Mouse (Mus musculus) left cerebral cortex, postnatal 14 days (tissue): ENCODE data around the gene Apol10a. TPM values are rescaled to one million over a fixed set of nuclear protein-coding genes. Genes with fewer than 3 reads are reported as not detected.
A peak's percentile ranks its signal among the peaks of the same experiment; 100 is the strongest.
"Not testable (repeated sequence)": the region's sequence is repeated elsewhere in the genome, so short reads cannot be mapped to it uniquely, and the experiment has no call there.

Experiments
- DNase-seq, 2 experiments: peaks; one replicate each; pipeline ENCODE4 v3.0.0; 2021 to 2022; ENCODE audit warnings: low spot score in 2 of 2, mixed read lengths in 1 of 2
- intact Hi-C: fragments of 180-260 bp; cut with DNase I; formaldehyde crosslinking; loops from one replicate; pipeline ENCODE4 v1.15.1; 2025
- long read RNA-seq, 2 experiments: library from polyadenylated mRNA; stranded (forward); transcript quantifications; one replicate each; pipeline ENCODE4 v2.0.0; 2021
- total RNA-seq, 2 experiments: library from RNA; stranded (reverse); gene quantifications; 2 replicates each; pipeline ENCODE4 v1.2.3; 2021

The Apol10a gene
- total RNA-seq: not detected
- long read RNA-seq, experiment 1: 0 reads
- long read RNA-seq, experiment 2: 0 reads

DNA sequence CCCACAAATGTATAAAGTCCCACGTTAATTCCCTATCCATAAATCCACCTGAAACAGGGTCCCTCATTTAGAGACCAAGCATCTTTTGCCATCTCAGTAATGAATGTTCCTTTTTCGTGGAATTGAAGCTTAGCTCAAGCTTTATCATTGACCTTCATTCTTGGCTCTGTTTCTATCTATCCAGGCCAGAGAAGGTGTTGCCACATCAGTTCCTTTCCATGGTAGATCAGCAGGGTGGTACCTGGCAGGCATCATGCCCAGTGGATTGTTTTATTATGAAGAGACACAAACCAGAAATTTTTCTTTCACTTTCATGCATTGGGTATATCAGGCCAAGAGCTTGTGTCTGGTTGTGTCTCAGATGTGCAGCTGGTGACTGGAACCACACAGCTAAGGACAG lies at the start of gene Apol10a:
TSS of gene Apol10a (plus strand) at position 355 of the 400 bp plus-strand sequence.
- DNase-seq, intact Hi-C loops: not testable (repeated sequence)

- intact Hi-C loops: loop anchor here (5.0 kb wide), 1 partner anchor 288 kb away; no protein-coding TSS in a partner anchor
- DNase-seq: not testable (repeated sequence)
Observed at GRCm38 (mm10) chr15:77428690-77429448, 48.0 kb upstream of the Apol10a start.

- intact Hi-C loops: not testable (repeated sequence)
- peak; percentile 64 to 89 for DNase-seq
Observed at GRCm38 (mm10) chr15:77444746-77445145, 32.1 kb upstream of the Apol10a start.

DNA sequence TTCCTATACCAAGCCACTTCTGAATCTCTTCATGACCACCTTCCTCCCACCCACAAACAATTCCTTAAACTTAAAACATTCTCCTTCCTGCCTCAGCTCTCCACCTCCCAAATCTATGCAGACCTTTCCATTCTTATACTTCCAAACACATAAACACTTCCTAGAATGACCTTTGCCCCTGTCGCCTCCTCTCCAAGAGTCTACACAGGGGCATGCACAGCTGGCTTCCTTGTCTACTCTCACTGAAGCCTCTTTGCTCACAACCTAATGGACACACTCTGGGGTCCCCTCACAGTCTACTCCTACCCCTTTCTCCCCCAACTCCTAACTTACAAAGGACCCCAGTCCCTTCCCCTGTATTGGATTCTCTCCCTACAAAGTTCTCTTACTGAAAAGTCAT lies 31.2 kb upstream of the Apol10a start:
- not testable (repeated sequence) for DNase-seq

GRCm38 (mm10) chr15:77447392-77447791 lies 29.5 kb upstream of the Apol10a start, which contains the start of gene Apol7b:
Apol7b (minus strand) TSS chr15:77447492.
- DNase-seq, intact Hi-C loops: not testable (repeated sequence)

More for the DNA sequence above, 31.2 kb upstream of the Apol10a start:
- intact Hi-C loops: not testable (repeated sequence)

DNA sequence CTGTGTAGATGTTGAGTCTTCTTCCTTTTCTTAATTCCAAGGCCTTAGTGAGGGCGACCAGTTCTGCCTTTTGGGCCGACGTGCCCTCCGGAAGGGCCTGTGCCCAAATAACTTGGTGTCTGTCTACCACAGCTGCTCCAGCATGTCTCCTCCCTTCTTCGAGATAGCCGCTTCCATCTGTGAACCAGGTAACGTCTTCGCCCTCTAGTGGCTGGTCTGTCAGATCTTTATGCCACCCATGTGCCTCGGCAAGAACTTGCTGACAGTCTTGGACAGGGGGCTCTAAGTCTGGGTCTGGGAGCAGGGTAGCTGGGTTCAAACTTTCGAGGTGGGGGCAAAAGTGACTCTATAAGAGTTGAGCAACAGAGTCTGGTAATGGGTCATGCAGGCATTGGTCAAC lies 26.9 kb upstream of the Apol10a start:
- intact Hi-C loops, DNase-seq: not testable (repeated sequence)

DNA sequence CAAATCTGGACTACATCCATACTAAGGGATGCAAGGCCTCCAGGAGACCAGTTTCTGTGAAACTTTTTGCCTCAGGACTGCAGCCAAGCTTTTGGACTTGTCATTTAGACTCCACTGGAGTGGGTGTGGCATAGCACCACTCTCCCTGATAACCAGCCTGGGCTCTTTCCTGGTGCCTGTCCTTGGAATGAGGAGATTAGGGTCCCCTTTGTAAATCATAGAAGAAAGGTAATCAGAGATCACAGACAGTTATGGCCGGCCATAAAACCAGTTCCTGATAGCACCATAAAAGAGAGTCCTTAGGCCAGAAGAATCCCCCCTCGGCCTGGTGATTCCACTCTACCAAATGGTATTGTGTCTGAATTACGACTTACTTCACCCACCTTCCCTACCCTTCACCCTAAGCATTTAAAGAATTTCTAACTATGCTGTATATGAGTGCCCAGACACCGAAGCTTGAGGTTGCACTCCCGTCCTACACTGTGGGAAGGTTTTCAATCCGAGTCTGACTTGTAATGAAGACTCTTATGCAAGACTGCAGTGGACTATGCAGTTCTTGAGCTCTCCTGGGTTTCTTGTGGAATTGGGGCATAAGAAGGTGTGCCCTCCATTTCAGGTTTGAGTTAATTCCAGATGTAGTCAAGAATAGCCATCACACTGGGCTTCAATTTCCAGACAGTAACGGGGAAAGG lies 2.0 kb upstream of the Apol10a start:
- intact Hi-C loops, DNase-seq: not testable (repeated sequence)

DNA sequence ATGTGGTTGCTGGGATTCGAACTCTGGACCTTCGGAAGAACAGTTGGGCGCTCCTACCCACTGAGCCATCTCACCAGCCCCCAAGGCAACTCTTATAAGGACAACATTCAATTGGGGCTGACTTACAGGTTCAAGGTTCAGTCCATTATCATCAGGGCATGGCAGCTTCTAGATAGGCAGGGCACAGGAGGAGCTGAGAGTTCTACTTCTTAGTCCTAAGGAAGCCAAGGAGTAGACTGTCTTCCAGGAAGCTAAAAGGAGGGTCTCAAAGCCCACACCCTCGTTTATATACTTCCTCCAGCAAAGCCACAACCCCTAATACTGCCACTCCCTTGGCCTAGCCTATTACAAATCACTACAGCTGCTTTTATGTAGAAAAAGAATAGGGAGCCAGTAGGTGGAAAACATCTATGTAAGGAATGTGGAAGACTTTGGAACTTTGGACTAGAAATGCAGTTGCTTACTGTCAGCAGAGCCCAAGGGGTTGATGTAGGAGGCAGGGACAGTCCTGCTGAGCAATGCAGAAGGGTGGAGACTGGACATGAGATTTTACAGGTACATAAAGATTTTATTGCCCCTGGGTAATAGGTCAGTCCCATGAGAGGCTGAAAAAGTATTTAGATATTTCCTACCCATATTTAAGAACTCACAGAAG lies 5.4 kb downstream of the Apol10a start:
- intact Hi-C loops: no loop called here

GRCm38 (mm10) chr15:77493181-77493580 lies 16.3 kb downstream of the Apol10a start:
- DNase-seq, intact Hi-C loops: not testable (repeated sequence)

More for the DNA sequence above, 5.4 kb downstream of the Apol10a start:
- no peak for DNase-seq

GRCm38 (mm10) chr15:77494694-77495093 lies 17.8 kb downstream of the Apol10a start:
- DNase-seq, intact Hi-C loops: not testable (repeated sequence)

DNA sequence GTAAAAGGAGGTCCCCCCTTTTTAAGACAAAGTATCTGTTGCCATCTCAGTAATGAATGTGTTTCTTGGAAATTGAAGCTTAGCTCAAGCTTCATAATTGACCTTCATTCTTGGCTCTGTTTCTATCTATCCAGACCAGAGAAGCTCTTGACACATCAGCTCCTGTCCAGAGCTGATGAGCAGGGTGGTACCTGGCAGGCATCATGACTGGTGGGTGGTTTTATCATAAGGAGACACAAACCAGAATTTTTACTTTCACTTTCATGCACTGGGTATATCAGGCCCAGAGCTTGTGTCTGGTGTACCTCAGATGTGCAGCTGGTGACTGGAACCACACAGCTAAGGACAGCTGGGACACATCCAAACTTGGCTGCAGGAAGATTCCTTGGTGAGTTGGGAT lies 31.1 kb downstream of the Apol10a start, which contains the start of gene Apol11a:
TSS of gene Apol11a (plus strand) at position 306 of the 400 bp plus-strand sequence.
- DNase-seq, intact Hi-C loops: not testable (repeated sequence)

DNA sequence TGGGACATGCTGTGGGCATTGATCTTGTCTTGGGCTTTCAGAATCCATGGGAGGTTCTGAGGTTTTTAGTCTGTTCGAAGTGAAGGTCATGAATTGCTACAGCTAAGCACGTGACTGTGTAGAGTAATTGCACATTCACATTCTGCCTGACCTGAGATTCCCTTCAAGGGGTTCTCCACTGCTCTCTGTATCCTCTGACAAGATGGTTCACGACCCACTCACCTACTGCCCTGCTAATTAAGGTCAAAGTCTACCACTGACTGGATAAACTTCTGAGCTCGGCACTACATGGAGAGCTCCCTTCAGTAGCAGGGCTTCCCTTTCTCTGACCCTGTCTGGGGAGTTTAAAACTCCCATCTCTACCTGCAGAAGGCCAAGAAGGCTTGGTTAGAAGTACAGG lies 43.7 kb downstream of the Apol10a start:
- intact Hi-C loops: loop anchor here (2.0 kb wide), 1 partner anchor 110 kb away; no protein-coding TSS in a partner anchor
- DNase-seq: not testable (repeated sequence)

DNA sequence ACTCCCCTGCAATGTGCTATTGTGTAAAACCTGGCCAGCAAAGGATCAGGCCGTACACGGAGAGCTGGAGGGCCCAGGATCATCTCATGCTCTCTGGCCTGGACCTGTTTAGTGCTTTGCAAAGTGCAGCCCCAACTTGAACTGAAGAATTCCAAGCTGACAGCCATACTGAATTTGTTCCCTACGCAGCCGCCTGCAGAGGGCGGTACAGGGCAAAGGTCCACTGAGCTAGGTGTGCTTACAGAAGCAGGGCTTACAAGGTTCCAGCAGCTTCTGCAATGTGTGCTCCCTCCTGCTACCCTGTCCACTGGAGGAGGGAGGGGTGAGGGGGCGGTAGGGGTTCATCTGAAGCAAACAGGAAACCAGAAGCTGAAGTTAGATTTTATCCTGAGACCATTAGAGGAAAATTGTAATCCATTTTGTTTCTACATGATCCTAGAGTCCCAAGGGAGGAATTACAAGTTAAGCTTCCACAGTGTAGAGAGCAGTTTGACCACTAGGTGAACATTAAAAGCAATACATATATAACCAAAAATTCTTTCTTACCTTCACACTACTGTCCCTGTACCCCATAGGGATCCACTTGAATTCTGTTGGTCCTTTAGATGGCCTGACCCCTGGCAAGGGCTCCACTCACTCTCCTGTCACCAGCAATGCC lies 46.5 kb downstream of the Apol10a start:
- intact Hi-C loops: not testable (repeated sequence)
- peak; percentile 37 to 51 for DNase-seq

DNA sequence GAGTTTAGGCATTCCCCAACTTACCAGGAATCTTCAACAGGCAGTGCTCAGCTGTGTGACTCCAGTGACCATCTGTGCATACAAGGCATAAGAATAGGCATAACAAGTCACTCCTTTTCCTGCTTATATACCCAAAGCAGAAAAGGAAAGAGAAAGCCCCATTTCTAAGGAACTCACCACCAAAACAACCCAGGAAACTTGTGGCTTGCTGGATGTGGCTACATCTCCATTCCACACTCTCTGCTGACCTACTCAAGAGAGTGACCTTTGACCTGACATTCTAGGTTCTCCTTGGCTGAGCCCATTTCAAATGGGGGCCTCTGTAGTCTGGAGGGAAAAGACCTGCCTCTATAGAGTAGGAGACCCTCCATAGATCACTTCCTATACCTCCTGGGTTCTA lies 56.4 kb downstream of the Apol10a start, which contains the start of gene Apol7c:
TSS of gene Apol7c (minus strand) at position 101 of the 400 bp plus-strand sequence.
- DNase-seq: no peak
- intact Hi-C loops: loop anchor here (10.0 kb wide), 1 partner anchor 82 kb away; no protein-coding TSS in a partner anchor

GRCm38 (mm10) chr15:77539221-77539620 lies 62.4 kb downstream of the Apol10a start:
- DNase-seq: not testable (repeated sequence)
- intact Hi-C loops: loop anchor here (10.0 kb wide), 1 partner anchor 76 kb away; no protein-coding TSS in a partner anchor
